Mouse (Mus musculus) frontal cortex, adult (tissue): Measurements from ENCODE around the gene Slc6a19.
A peak's percentile ranks its signal among the peaks of the same experiment; 100 is the strongest.

Experiments used
- ATAC-seq: cut with Nextera tagmentation; 2 replicates; pipeline ENCODE4 v1.9.2; 2017; ENCODE audit warnings: mild to moderate bottlenecking, moderate library complexity, mixed read lengths; ENCODE audit not compliant: low TSS enrichment

Slc6a19 gene

DNA sequence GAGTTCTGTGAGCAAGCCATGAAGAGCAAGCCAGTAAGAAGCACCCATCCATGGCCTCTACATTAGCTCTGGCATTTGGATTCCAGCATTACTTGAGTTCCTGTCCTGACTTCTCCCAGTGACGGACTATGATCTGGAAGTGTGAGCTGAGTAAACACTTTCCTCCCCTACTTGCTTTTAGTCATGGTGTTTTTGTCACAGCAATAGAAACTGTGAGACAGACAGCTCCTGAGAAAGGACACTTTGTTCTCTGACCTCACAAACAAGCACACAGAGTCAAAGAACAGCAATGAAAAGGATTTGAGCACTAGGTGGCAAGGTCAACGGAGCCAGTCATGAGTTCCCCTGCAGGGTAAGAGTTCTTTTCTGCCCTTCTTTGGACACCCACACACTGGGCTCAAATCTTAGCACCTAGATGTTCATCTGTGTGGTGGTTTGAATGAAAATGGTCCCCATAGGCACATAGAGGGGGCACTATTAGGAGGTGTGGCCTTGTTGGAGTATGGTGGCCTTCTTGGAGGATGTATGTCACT is 44.4 kb downstream of the Slc6a19 start:
- no peak for ATAC-seq

DNA sequence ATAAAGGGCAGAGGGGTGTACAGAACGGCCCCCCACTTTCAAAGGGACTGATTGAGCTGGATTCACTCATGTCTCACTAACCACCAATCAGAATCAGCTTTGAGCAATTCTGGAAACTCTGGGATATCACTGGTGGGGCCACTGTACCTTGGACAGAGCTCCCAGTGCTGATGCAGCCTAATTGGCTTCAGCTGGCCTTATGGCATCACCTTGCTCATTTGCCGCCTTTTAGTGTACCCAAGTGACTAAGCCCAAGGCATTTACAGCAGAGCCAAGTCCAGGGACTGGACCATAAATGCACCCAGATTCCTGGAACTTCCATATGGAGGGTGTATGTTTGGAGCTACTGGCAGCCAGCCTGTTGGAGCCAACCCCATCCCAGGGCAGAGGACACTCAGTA is 45.7 kb downstream of the Slc6a19 start:
- no peak for ATAC-seq

DNA sequence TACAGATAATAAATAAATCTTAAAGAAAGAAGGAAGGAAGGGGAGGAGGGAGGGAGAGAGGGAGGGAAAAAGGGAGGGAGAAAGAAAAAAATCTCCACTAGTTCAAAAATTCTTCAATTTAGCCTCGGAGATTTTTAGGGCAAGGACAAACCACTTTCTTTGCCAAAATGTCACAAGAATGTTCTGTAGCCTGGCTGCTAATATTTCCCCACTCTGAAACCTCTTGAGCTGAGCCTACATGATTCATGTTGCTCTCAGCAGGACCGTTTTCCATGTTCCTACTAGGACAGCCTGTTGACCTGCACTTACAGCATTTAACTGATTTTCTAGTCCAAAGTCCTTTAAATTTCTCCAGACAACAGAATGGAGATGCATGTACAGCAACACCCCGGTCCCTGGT is 49.7 kb downstream of the Slc6a19 start:
- no peak for ATAC-seq

DNA sequence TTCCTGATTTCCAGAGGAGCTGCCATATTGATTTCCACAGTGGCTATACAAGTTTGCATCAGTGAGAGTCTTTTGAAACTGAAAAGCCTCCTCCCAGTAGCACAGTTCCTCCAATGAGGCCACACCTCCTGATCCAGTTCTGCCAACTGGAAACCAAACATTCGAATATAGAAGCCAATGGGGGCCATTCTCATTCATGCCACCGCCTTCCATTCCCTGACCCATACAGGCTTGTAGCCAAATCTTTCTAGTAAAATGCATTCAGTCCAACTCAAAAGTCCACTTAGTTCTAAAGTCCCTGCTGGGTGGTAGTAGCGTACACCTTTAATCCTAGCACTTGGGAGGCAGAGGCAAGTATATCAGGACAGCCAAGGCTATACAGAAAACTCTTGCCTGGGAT is 51.4 kb downstream of the Slc6a19 start:
- no peak for ATAC-seq

DNA sequence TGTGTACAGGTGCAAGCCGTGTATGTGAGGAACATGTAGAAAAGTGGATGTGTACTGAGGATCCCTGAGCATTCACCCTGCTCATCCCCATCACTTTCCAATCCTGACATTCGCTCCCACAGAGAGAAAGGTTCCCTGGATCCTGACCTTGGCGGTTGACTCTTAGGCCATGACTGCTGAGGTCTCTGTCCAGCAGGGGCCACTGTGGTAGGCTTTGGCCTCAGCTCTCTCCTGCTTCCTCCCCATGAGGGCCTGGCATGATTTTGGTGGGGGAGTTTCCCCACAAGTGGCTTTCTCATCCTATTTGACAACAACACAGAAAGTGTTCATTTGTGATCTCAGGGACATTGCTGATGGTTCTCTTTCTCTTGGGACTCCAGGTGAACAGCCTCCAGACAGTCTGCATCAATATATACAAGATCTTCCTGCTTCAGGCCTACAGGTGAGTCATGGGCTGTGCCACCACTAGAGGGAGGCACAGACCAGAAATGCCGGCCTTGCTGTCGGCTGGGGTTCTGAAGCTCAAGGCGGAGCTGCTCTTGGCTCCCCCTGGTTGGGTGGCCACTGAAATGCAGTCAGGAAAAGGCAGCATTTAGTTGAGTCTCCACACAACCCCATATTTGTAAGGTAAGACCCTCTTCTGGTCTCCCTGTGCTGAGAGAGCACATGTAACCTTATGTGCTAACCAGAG is 58.1 kb downstream of the Slc6a19 start:
- peak; percentile 99 for ATAC-seq

DNA sequence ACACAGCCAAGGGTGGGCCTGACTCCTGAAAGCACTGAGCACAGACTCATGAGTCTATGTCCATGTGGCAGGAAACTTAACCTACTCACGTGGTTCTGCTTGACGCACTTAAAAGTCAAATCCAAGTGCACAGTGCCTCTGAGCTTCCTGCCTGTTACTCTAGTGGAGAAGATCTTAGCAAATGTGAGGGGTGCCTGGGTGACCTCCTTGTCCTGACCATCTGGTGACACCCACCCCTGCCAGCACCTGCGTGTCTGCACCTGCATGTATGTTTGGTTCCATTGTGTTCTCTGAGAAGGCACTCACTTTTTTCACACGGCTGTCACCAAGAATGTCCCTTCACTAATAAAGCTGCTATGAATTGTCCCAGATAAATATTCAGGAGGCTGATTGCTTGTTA is 63.4 kb downstream of the Slc6a19 start:
- no peak for ATAC-seq

DNA sequence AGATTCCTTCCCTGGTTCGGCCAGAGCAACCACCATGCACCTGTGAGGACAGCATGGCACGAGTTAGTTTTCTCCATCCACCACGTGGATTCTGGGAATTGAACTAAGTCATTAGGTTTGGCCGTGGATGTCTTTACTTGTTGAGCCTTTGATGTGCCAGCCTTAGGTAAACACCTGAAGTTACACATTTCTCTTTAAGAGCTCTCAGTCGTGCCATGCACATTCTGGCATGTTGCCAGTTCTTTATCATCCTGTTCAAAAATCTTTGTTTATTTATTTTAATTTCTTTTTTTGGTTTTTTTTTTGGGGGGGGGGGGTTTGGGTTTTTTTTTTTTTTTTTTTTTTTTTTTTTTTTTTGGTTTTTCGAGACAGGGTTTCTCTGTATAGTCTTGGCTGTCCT is 66.8 kb downstream of the Slc6a19 start:
- ATAC-seq = no peak

DNA sequence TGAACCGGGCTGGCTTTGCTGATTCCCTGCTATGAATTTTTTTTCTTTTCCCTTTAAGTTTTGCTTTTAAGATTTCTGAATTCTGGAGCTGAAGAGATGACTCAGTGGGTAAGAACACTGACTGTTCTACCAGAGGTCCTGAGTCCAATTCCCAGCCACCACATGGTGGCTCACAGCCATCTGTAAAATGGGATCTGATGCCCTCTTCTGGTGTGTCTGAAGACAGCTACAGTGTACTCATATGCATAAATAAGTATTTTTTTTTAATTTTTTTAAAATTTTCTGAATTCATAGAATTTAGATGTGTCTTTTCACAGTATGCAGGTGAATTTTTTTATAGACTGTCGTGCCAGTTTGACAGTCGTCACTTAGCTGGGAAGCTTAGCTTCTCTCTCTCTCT is 72.8 kb downstream of the Slc6a19 start:
- no peak for ATAC-seq
